Mouse (Mus musculus): ENCODE data around the gene Prune2. TPM values are rescaled to one million over a fixed set of nuclear protein-coding genes. Genes with fewer than 3 reads are reported as not detected.

The Prune2 gene
- polyA plus RNA-seq, 1 experiment from 2014 or later, result 1.6 TPM

GRCm38 (mm10) chr19:17272988-17273387, 317.1 kb downstream of the Prune2 start:
- Histone ChIP-seq H3K36me3 (ENCODE audit: control insufficient read depth, insufficient read depth, low read length) (no peaks in the 10 kb centered on the region), H3K27ac (ENCODE audit: low read length) (no peak overlapping the region), H3K27me3 (replicated peaks; ENCODE audit: control insufficient read depth, insufficient read depth, low read length) (no peaks in the 10 kb centered on the region), H3K4me1 (ENCODE audit: control insufficient read depth, insufficient read depth, low read length) (no peaks in the 10 kb centered on the region), H3K9me3 (ENCODE audit: control insufficient read depth, low read length) (no peaks in the 10 kb centered on the region), H3K9ac (ENCODE audit: low read depth, low read length) (no peak overlapping the region), H3K4me3 (ENCODE audit: low read length) (no peak overlapping the region), H3K4me2 (ENCODE audit: low read depth, low read length) (no peak overlapping the region)
- 85% methylated on average over 2 of the region's 2 CpGs for WGBS
- no peak for ATAC-seq

Other genes starting within 250 kb of the Prune2 start
- 7.6 and 9.2 TPM in 2 replicates for gene Vps13a, start 175.2 kb upstream of the Prune2 start, polyA plus RNA-seq (2015; fragmentation: Nextera tagmentation; extraction: Ambion mirVana)
- not detected in 2 replicates for gene Foxb2, start 82.3 kb upstream of the Prune2 start, polyA plus RNA-seq (2015; fragmentation: Nextera tagmentation; extraction: Ambion mirVana)

Data from intestine, embryonic 16.5 days (tissue).